Mouse (Mus musculus) E14TG2a.4 (cell line): ENCODE data around the gene Gm49395.
A peak's percentile ranks its signal among the peaks of the same experiment; 100 is the strongest.

Experiments
- H3K27me3 ChIP-seq: 2 replicates; pipeline ENCODE4 v1.6.1; 2014; ENCODE audit warnings: low read length, control low read depth; ENCODE audit not compliant: insufficient read depth
- H3K36me3 ChIP-seq: 2 replicates; pipeline ENCODE4 v1.6.1; 2014; ENCODE audit warnings: low read length, control low read depth; ENCODE audit not compliant: insufficient read depth
- H3K4me1 ChIP-seq: replicated peaks from 2 replicates; pipeline ENCODE4 v1.6.1; 2014; ENCODE audit warnings: low read depth, low read length, control low read depth
- H3K4me3 ChIP-seq: replicated peaks from 2 replicates; pipeline ENCODE4 v1.5.1; 2014; ENCODE audit warnings: mild to moderate bottlenecking, low read length
- H3K9me3 ChIP-seq: 2 replicates; pipeline ENCODE4 v1.6.1; 2014; ENCODE audit warnings: low read length, control low read depth
- CTCF ChIP-seq: conservative IDR thresholded peaks from 2 replicates; pipeline ENCODE4 v1.5.1; 2014; ENCODE audit warnings: low read length
- NANOG ChIP-seq: IDR thresholded peaks from 2 replicates; pipeline ENCODE4 v1.6.1; 2014; ENCODE audit warnings: borderline replicate concordance, low read length, mixed read lengths
- POU5F1 ChIP-seq: IDR thresholded peaks from 2 replicates; pipeline ENCODE4 v1.6.1; 2014; ENCODE audit warnings: low read length, borderline replicate concordance

Gene Gm49395

DNA sequence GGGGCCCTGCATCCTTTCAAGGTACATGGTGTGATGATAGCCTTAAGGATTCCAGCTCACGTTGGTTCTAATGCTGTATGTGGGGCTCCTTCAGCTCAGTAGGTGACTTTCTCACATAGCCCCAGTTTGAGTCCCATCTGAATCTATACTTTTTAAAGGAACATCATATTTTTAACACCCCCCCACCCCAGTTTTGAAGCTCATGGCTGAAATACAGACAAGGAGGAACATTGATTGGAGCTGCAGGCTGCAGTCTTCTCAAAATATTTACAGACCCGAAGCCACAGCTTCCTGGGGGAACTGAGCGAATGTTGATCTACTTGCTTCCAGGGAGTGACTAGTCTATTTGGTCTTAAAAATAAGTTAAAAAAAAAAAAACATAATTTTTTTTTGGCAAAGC is 98.9 kb downstream of the Gm49395 start:
- TF ChIP-seq POU5F1, result no peak
- no peak for TF ChIP-seq NANOG
- no peak for TF ChIP-seq CTCF
- no peaks in the 10 kb centered on the region for H3K27me3 ChIP-seq
- no peak overlapping the region for H3K4me3 ChIP-seq
- H3K36me3 ChIP-seq, result no peaks in the 10 kb centered on the region
- H3K9me3 ChIP-seq, result no peaks in the 10 kb centered on the region
- H3K4me1 ChIP-seq, result no peaks in the 10 kb centered on the region

DNA sequence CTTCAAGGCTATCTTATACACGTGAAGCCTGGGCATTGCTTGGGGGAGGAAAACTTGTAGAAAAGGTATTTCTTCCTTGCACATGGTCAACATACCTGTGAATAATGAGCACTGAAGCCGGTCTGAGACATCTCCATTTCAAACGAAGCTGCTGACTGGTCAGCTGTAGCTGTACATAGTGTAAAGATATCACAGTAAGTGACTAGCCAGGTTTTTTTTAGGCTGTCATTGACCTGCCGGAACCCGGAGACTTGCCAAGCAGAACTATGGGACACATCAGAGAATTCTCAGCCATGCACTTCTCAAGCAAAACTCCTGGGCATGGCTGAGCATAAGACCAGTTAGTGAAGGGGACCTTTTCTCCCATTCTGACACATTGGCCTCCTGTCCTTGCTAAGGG is 99.6 kb downstream of the Gm49395 start:
- no peaks in the 10 kb centered on the region for H3K36me3 ChIP-seq
- H3K9me3 ChIP-seq, result no peaks in the 10 kb centered on the region
- no peak overlapping the region for H3K4me3 ChIP-seq
- H3K27me3 ChIP-seq, result no peaks in the 10 kb centered on the region
- H3K4me1 ChIP-seq, result no peaks in the 10 kb centered on the region
- TF ChIP-seq CTCF, result no peak
- no peak for TF ChIP-seq POU5F1
- no peak for TF ChIP-seq NANOG

DNA sequence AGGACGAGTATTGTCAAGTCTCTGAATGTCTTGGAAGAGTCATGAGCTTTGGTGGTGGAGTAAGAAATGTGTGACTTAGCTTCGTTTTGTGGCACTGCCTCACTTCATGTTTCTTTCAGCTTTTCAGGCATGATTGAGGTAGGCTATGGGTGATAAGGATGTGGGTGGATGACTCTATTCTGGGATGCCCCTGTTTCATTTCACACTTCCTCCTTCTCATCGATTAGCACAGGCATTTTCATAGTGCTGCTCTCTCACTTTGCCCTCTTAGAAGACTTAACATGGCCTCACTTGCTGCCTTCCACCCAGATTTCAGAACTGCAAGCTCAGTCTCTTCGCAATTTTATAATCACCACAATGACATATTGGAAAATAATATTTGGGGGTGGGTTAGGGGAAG is 102.1 kb downstream of the Gm49395 start:
- Histone ChIP-seq H3K36me3 (no peaks in the 10 kb centered on the region), H3K27me3 (no peaks in the 10 kb centered on the region), H3K4me3 (no peak overlapping the region), H3K9me3 (no peaks in the 10 kb centered on the region), H3K4me1 (no peaks in the 10 kb centered on the region)
- TF ChIP-seq POU5F1, result no peak
- TF ChIP-seq CTCF, result no peak
- no peak for TF ChIP-seq NANOG

DNA sequence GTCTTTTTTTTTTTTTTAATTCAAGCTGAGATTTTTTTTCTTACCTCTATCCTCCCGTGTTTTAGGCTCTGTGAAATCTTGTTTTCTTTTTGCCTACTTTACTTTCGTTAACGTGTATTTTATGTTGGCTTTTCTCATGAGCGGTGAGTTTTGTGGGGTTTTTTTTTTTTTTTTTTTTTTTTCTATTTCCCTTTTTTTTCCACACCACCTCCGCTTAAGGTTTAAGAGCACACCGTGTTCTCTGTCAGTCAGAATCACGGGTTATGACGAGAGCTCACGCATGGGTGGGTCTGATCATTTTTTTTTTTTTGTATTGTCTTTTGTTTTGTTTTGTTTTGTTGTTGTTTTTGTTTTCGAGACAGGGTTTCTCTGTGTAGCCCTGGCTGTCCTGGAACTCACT is 103.6 kb downstream of the Gm49395 start:
- Histone ChIP-seq H3K9me3 (no peaks in the 10 kb centered on the region), H3K36me3 (no peaks in the 10 kb centered on the region), H3K27me3 (no peaks in the 10 kb centered on the region), H3K4me1 (no peaks in the 10 kb centered on the region), H3K4me3 (no peak overlapping the region)
- TF ChIP-seq NANOG (no peak), POU5F1 (no peak), CTCF (no peak)

DNA sequence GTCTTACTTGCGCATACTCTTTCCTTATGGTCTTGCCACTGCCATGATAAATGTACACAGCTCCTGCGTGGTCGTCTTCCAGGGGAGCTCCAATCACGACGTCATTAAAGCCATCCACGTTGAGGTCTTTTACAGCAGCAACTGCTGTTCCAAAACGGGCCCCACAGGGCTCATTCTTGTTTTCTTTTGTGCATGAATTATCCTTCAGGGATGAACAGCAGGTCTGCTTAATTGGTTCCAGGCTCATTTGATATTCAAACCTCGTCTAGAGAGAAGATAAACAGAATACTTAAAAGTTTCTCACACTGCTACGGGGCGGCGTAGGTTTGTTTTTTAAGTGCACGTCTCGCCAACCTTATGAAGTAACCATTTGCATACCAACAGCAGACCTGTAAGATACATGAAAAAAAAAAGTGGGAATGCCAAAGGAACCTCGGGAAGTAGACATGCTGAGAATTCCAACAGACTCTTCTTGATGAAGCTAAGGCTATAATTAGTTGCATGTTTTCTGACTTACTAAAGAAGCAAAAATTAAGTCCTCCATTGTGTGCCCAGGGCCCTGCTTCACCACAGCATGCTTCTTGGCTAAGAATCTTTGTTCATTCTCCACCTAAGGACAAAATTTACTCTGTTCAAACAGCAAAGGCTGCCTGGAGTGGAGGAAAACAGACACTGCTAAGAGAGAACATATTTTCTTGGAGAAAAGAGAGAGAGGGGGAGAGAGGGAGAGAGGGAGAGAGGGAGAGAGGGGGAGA is 109.3 kb downstream of the Gm49395 start:
- Histone ChIP-seq H3K36me3 (no peaks in the 10 kb centered on the region), H3K4me3 (no peak overlapping the region), H3K4me1 (no peaks in the 10 kb centered on the region), H3K27me3 (no peaks in the 10 kb centered on the region), H3K9me3 (no peaks in the 10 kb centered on the region)
- TF ChIP-seq NANOG (no peak), POU5F1 (no peak), CTCF (no peak)

DNA sequence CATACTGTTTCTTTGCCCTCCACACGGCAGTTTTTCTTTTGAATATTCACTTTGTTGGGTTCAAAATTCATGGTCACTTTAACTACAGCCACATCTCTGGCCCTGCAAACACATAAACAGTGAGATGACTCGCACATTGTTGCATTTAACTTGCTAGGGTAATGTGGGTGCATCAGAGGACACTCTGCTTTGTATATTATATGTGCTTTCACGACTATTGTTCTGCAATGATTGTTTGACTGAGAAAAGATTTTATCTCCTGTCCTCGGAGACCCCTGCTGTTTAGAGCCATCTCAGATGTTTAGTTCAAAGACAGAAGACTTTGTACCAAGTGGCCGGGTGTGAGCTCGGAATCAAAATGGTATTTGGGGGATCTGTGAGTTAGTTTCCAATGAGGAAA is 114.1 kb downstream of the Gm49395 start:
- Histone ChIP-seq H3K4me1 (no peaks in the 10 kb centered on the region), H3K27me3 (no peaks in the 10 kb centered on the region), H3K4me3 (no peak overlapping the region), H3K9me3 (no peaks in the 10 kb centered on the region), H3K36me3 (no peaks in the 10 kb centered on the region)
- no peak for TF ChIP-seq POU5F1
- no peak for TF ChIP-seq CTCF
- no peak for TF ChIP-seq NANOG

DNA sequence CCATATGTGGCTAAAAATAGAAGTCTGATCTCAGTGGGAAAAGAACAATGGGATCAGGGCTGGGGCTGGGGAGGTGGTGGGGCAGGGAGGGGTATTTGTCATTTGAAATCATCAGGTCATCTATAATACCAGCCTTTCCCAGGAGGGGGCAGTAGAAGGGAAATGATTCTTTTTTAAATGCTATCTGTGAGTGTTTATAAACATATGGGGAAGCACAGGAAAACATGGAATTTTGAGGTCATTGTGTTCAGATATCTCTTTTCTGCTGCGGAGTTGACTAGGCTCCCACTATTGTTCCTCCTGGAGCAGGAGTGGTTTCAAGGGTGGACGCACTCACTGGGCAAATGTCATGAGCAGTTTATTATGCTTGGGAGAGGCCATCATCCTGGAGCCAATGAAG is 114.6 kb downstream of the Gm49395 start:
- TF ChIP-seq CTCF (peak; percentile 22), NANOG (no peak)
- Histone ChIP-seq H3K4me1 (no peaks in the 10 kb centered on the region), H3K9me3 (no peaks in the 10 kb centered on the region), H3K36me3 (no peaks in the 10 kb centered on the region), H3K27me3 (no peaks in the 10 kb centered on the region), H3K4me3 (no peak overlapping the region)
